Mouse (Mus musculus) adipocyte (in vitro differentiated cells): ENCODE measurements around the gene Bcl2l11.
"Not testable (repeated sequence)": the region's sequence is repeated elsewhere in the genome, so short reads cannot be mapped to it uniquely, and the experiment has no call there.

Experiments
- DNase-seq: peaks from one replicate; pipeline ENCODE4 v3.0.0-alpha.2; 2016; ENCODE audit warnings: low spot score

Bcl2l11 gene

GRCm38 (mm10) chr2:128125635-128126470 lies at the start of gene Bcl2l11:
Bcl2l11 (plus strand) TSS chr2:128126038.
- DNase-seq = peak; percentile 90

GRCm38 (mm10) chr2:128076936-128077335 lies 48.9 kb upstream of the Bcl2l11 start:
- DNase-seq = no peak

- DNase-seq = no peak
These were observed 47.0 kb upstream of the Bcl2l11 start for GRCm38 (mm10) chr2:128078859-128079258.

- DNase-seq = no peak
These were observed 46.5 kb upstream of the Bcl2l11 start for GRCm38 (mm10) chr2:128079316-128079715.

GRCm38 (mm10) chr2:128083844-128084243 lies 42.0 kb upstream of the Bcl2l11 start:
- no peak for DNase-seq

GRCm38 (mm10) chr2:128084607-128085006 lies 41.2 kb upstream of the Bcl2l11 start:
- no peak for DNase-seq

GRCm38 (mm10) chr2:128085481-128085880 lies 40.4 kb upstream of the Bcl2l11 start:
- DNase-seq = no peak

GRCm38 (mm10) chr2:128086301-128086886 lies 39.4 kb upstream of the Bcl2l11 start:
- DNase-seq = no peak

- no peak for DNase-seq
These were observed 38.8 kb upstream of the Bcl2l11 start for GRCm38 (mm10) chr2:128086996-128087526.

GRCm38 (mm10) chr2:128087798-128088545 lies 37.9 kb upstream of the Bcl2l11 start:
- no peak for DNase-seq

- no peak for DNase-seq
These were observed 35.5 kb upstream of the Bcl2l11 start for GRCm38 (mm10) chr2:128090283-128090885.

- no peak for DNase-seq
These were observed 34.1 kb upstream of the Bcl2l11 start for GRCm38 (mm10) chr2:128091431-128092369.

GRCm38 (mm10) chr2:128092451-128092850 lies 33.4 kb upstream of the Bcl2l11 start:
- DNase-seq = no peak

- no peak for DNase-seq
These were observed 31.6 kb upstream of the Bcl2l11 start for GRCm38 (mm10) chr2:128094196-128094595.

GRCm38 (mm10) chr2:128094602-128095001 lies 31.2 kb upstream of the Bcl2l11 start:
- no peak for DNase-seq

GRCm38 (mm10) chr2:128095270-128095669 lies 30.6 kb upstream of the Bcl2l11 start:
- DNase-seq = no peak

GRCm38 (mm10) chr2:128096070-128096469 lies 29.8 kb upstream of the Bcl2l11 start:
- no peak for DNase-seq

- DNase-seq = not testable (repeated sequence)
These were observed 27.7 kb upstream of the Bcl2l11 start for GRCm38 (mm10) chr2:128098118-128098517.

- DNase-seq = no peak
These were observed 23.8 kb upstream of the Bcl2l11 start for GRCm38 (mm10) chr2:128102086-128102485.

GRCm38 (mm10) chr2:128104815-128105214 lies 21.0 kb upstream of the Bcl2l11 start:
- no peak for DNase-seq

- DNase-seq = no peak
These were observed 20.2 kb upstream of the Bcl2l11 start for GRCm38 (mm10) chr2:128105651-128106050.
